Mouse (Mus musculus): ENCODE measurements around the gene Otog.

DNA sequence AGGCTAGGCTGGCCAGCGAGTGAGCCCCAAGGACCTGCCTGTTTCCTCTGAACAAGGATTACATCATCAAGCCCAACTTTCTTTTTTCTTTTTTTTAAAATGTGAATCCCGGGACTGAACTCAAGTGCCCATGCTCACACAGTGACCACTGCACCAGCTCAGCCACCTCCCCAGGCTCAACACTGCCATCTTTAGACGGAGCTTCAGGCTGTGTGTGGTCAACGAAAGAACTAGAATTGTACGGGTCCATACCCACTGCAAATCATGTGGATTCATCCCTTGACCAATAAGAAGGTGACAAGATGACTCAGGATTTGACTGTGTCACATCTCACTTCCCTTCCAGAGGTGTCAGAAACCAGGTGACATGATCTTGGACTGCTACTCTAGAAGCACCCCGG is 36.0 kb upstream of the Otog start:
- TF ChIP-seq CTCF (IDR thresholded peaks at IDR 0.05; ENCODE audit: low read depth): no peak
- TF ChIP-seq EP300 (IDR thresholded peaks at IDR 0.05; ENCODE audit: low read depth): no peak

All from liver, postnatal 0 days (tissue).